Mouse (Mus musculus): ENCODE measurements around the gene Mpp3. TPM values are rescaled to one million over a fixed set of nuclear protein-coding genes. Genes with fewer than 3 reads are reported as not detected.
A peak's percentile ranks its signal among the peaks of the same experiment; 100 is the strongest.

The Mpp3 gene
- polyA plus RNA-seq, 1 experiment from 2014 or later = 62.7 TPM

- WGBS = 76% methylated on average over 15 of the region's 15 CpGs
- no peaks in the 10 kb centered on the region for H3K9me3 ChIP-seq (ENCODE audit: control insufficient read depth, low read length)
- peaks cover 9% of the 10 kb centered on the region for H3K4me1 ChIP-seq (ENCODE audit: control insufficient read depth, insufficient read depth, low read depth, low read length)
- H3K27me3 ChIP-seq (replicated peaks; ENCODE audit: control insufficient read depth, insufficient read depth, low read length) = no peaks in the 10 kb centered on the region
- no peak overlapping the region for H3K4me2 ChIP-seq (ENCODE audit: low read length)
- H3K27ac ChIP-seq (ENCODE audit: low read depth, low read length) = peak overlapping the region; percentile 83
- H3K4me3 ChIP-seq (ENCODE audit: low read length) = no peak overlapping the region
- no peak overlapping the region for H3K9ac ChIP-seq (ENCODE audit: low read depth, low read length)
- peaks cover 22% of the 10 kb centered on the region for H3K36me3 ChIP-seq (ENCODE audit: control insufficient read depth, insufficient read depth, low read length)
- no peak for ATAC-seq
Observed at GRCm38 (mm10) chr11:102008954-102009637, 19.2 kb downstream of the Mpp3 start.

- 92% methylated on average over 8 of the region's 8 CpGs for WGBS
- H3K27ac ChIP-seq (ENCODE audit: low read depth, low read length) = no peak overlapping the region
- no peaks in the 10 kb centered on the region for H3K27me3 ChIP-seq (replicated peaks; ENCODE audit: control insufficient read depth, insufficient read depth, low read length)
- ATAC-seq = no peak
- peaks cover 22% of the 10 kb centered on the region for H3K36me3 ChIP-seq (ENCODE audit: control insufficient read depth, insufficient read depth, low read length)
- H3K4me2 ChIP-seq (ENCODE audit: low read length) = no peak overlapping the region
- H3K9me3 ChIP-seq (ENCODE audit: control insufficient read depth, low read length) = no peaks in the 10 kb centered on the region
- H3K4me3 ChIP-seq (ENCODE audit: low read length) = no peak overlapping the region
- H3K9ac ChIP-seq (ENCODE audit: low read depth, low read length) = no peak overlapping the region
- peaks cover 9% of the 10 kb centered on the region for H3K4me1 ChIP-seq (ENCODE audit: control insufficient read depth, insufficient read depth, low read depth, low read length)
Observed at GRCm38 (mm10) chr11:102008372-102008771, 19.9 kb downstream of the Mpp3 start.

- Histone ChIP-seq H3K4me3 (ENCODE audit: low read length) (no peak overlapping the region), H3K27ac (ENCODE audit: low read depth, low read length) (no peak overlapping the region), H3K9me3 (ENCODE audit: control insufficient read depth, low read length) (no peaks in the 10 kb centered on the region), H3K36me3 (ENCODE audit: control insufficient read depth, insufficient read depth, low read length) (peaks cover 18% of the 10 kb centered on the region), H3K9ac (ENCODE audit: low read depth, low read length) (no peak overlapping the region), H3K4me1 (ENCODE audit: control insufficient read depth, insufficient read depth, low read depth, low read length) (peaks cover 9% of the 10 kb centered on the region), H3K4me2 (ENCODE audit: low read length) (no peak overlapping the region), H3K27me3 (replicated peaks; ENCODE audit: control insufficient read depth, insufficient read depth, low read length) (no peaks in the 10 kb centered on the region)
- ATAC-seq = no peak
- 69% methylated on average over 5 of the region's 5 CpGs for WGBS
Observed at GRCm38 (mm10) chr11:102006688-102007087, 21.6 kb downstream of the Mpp3 start.

GRCm38 (mm10) chr11:102006271-102006670, 22.0 kb downstream of the Mpp3 start:
- Histone ChIP-seq H3K36me3 (ENCODE audit: control insufficient read depth, insufficient read depth, low read length) (peaks cover 18% of the 10 kb centered on the region), H3K27me3 (replicated peaks; ENCODE audit: control insufficient read depth, insufficient read depth, low read length) (no peaks in the 10 kb centered on the region), H3K4me3 (ENCODE audit: low read length) (no peak overlapping the region), H3K4me1 (ENCODE audit: control insufficient read depth, insufficient read depth, low read depth, low read length) (peaks cover 9% of the 10 kb centered on the region), H3K4me2 (ENCODE audit: low read length) (no peak overlapping the region), H3K9ac (ENCODE audit: low read depth, low read length) (no peak overlapping the region), H3K27ac (ENCODE audit: low read depth, low read length) (no peak overlapping the region), H3K9me3 (ENCODE audit: control insufficient read depth, low read length) (no peaks in the 10 kb centered on the region)
- ATAC-seq = no peak
- 50% methylated on average over 9 of the region's 9 CpGs for WGBS

- Histone ChIP-seq H3K9me3 (ENCODE audit: control insufficient read depth, low read length) (no peaks in the 10 kb centered on the region), H3K4me1 (ENCODE audit: control insufficient read depth, insufficient read depth, low read depth, low read length) (no peaks in the 10 kb centered on the region; the same call in 1 of the 2 replicates), H3K9ac (ENCODE audit: low read depth, low read length) (no peak overlapping the region), H3K27me3 (replicated peaks; ENCODE audit: control insufficient read depth, insufficient read depth, low read length) (no peaks in the 10 kb centered on the region), H3K4me2 (ENCODE audit: low read length) (no peak overlapping the region), H3K36me3 (ENCODE audit: control insufficient read depth, insufficient read depth, low read length) (peaks cover 22% of the 10 kb centered on the region), H3K27ac (ENCODE audit: low read depth, low read length) (no peak overlapping the region), H3K4me3 (ENCODE audit: low read length) (no peak overlapping the region)
- WGBS = 92% methylated on average over 8 of the region's 8 CpGs
- no peak for ATAC-seq
Observed at GRCm38 (mm10) chr11:102004251-102004650, 24.0 kb downstream of the Mpp3 start.

GRCm38 (mm10) chr11:101999466-101999865, 28.8 kb downstream of the Mpp3 start:
- peaks cover 7% of the 10 kb centered on the region for H3K36me3 ChIP-seq (ENCODE audit: control insufficient read depth, insufficient read depth, low read length)

GRCm38 (mm10) chr11:101998258-101998657, 30.0 kb downstream of the Mpp3 start:
- Histone ChIP-seq H3K27ac (ENCODE audit: low read depth, low read length) (no peak overlapping the region), H3K4me1 (ENCODE audit: control insufficient read depth, insufficient read depth, low read depth, low read length) (no peaks in the 10 kb centered on the region), H3K36me3 (ENCODE audit: control insufficient read depth, insufficient read depth, low read length) (peaks cover 4% of the 10 kb centered on the region; the same call in 1 of the 2 replicates), H3K9ac (ENCODE audit: low read depth, low read length) (no peak overlapping the region), H3K27me3 (replicated peaks; ENCODE audit: control insufficient read depth, insufficient read depth, low read length) (no peaks in the 10 kb centered on the region), H3K4me2 (ENCODE audit: low read length) (no peak overlapping the region), H3K9me3 (ENCODE audit: control insufficient read depth, low read length) (no peaks in the 10 kb centered on the region), H3K4me3 (ENCODE audit: low read length) (no peak overlapping the region)
- no peak for ATAC-seq
- WGBS = 55% methylated on average over 5 of the region's 5 CpGs

More at GRCm38 (mm10) chr11:101999466-101999865, 28.8 kb downstream of the Mpp3 start:
- Histone ChIP-seq H3K27ac (ENCODE audit: low read depth, low read length) (no peak overlapping the region), H3K9me3 (ENCODE audit: control insufficient read depth, low read length) (no peaks in the 10 kb centered on the region), H3K4me1 (ENCODE audit: control insufficient read depth, insufficient read depth, low read depth, low read length) (no peaks in the 10 kb centered on the region), H3K9ac (ENCODE audit: low read depth, low read length) (no peak overlapping the region), H3K4me2 (ENCODE audit: low read length) (no peak overlapping the region), H3K4me3 (ENCODE audit: low read length) (no peak overlapping the region), H3K27me3 (replicated peaks; ENCODE audit: control insufficient read depth, insufficient read depth, low read length) (no peaks in the 10 kb centered on the region)
- WGBS = 49% methylated on average over 4 of the region's 4 CpGs
- ATAC-seq = no peak

- Histone ChIP-seq H3K9me3 (ENCODE audit: control insufficient read depth, low read length) (no peaks in the 10 kb centered on the region), H3K4me2 (ENCODE audit: low read length) (no peak overlapping the region), H3K4me1 (ENCODE audit: control insufficient read depth, insufficient read depth, low read depth, low read length) (no peaks in the 10 kb centered on the region), H3K27ac (ENCODE audit: low read depth, low read length) (no peak overlapping the region), H3K9ac (ENCODE audit: low read depth, low read length) (no peak overlapping the region), H3K36me3 (ENCODE audit: control insufficient read depth, insufficient read depth, low read length) (peaks cover 4% of the 10 kb centered on the region; the same call in 1 of the 2 replicates), H3K4me3 (ENCODE audit: low read length) (no peak overlapping the region), H3K27me3 (replicated peaks; ENCODE audit: control insufficient read depth, insufficient read depth, low read length) (no peaks in the 10 kb centered on the region)
- no peak for ATAC-seq
- WGBS = 86% methylated on average over 7 of the region's 7 CpGs
Observed at GRCm38 (mm10) chr11:101995938-101996337, 32.3 kb downstream of the Mpp3 start.

GRCm38 (mm10) chr11:101994100-101994499, 34.2 kb downstream of the Mpp3 start:
- H3K9me3 ChIP-seq (ENCODE audit: control insufficient read depth, low read length) = no peaks in the 10 kb centered on the region
- H3K27ac ChIP-seq (ENCODE audit: low read depth, low read length) = no peak overlapping the region
- H3K9ac ChIP-seq (ENCODE audit: low read depth, low read length) = no peak overlapping the region
- H3K4me1 ChIP-seq (ENCODE audit: control insufficient read depth, insufficient read depth, low read depth, low read length) = no peaks in the 10 kb centered on the region
- ATAC-seq = no peak
- WGBS = 77% methylated on average over 8 of the region's 8 CpGs
- H3K4me2 ChIP-seq (ENCODE audit: low read length) = no peak overlapping the region
- no peak overlapping the region for H3K4me3 ChIP-seq (ENCODE audit: low read length)
- no peaks in the 10 kb centered on the region for H3K27me3 ChIP-seq (replicated peaks; ENCODE audit: control insufficient read depth, insufficient read depth, low read length)
- H3K36me3 ChIP-seq (ENCODE audit: control insufficient read depth, insufficient read depth, low read length) = no peaks in the 10 kb centered on the region
